In genomic region chr11:50534266-50534665, GRCm38 (mm10) we compare ENCODE assay signal across 12 mouse cellular contexts.
"Had no signal": no experiment of that assay in that cellular context is flagged by ENCODE, and none has a peak within 500 bp of the region (broad histone marks: within the 10 kb centered on the region; RNA-seq: fewer than 3 reads in every experiment).

No protein-coding gene starts in this region.

- DNase-seq: lung, adult 18-20 months; lung, embryonic 14.5 days; lung, postnatal 10 days; lung, postnatal 4 days; midbrain, embryonic 14.5 days; retina, postnatal 1 day; right cerebral cortex, adult 18-20 months; right cerebral cortex, postnatal 25 days; right cerebral cortex, postnatal 4 days; thymus, adult 2 months; thymus, postnatal 14 days; thymus, postnatal 36 days had no signal
